Mouse (Mus musculus): ENCODE data around the gene Chst4. TPM values are rescaled to one million over a fixed set of nuclear protein-coding genes. Genes with fewer than 3 reads are reported as not detected.
A peak's percentile ranks its signal among the peaks of the same experiment; 100 is the strongest.

The Chst4 gene
- total RNA-seq (2021) (1 to 10 TPM; 3.2 to 3.3 TPM), polyA plus RNA-seq (2012; rRNA removed) (5.6 and 5.7 TPM in 2 replicates)
- long read RNA-seq, partial matches to known transcripts, result 0 of 2 reads
- long read RNA-seq, other reads (novel, unspliced or antisense), result 1 of 2 reads

DNA sequence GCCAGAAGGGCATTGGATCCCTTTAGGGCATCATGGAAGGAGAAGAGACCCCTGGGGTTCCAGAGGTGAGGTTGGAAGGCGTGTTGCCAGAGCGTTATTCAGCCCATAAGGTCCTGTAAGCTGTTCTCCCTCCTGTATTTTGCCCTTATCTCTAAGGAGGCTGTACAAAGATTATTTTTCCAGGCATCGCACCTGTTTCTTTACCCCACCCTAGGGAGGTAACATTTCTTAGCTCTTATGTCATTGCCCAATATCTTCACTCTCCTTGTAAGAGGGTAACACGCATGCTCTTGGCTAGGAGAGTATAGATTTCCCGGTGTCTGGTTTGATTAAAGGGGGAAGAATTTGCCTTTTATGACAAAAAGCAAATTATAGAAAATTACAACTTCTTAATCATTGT lies at the start of gene Chst4:
Gene Chst4, minus strand, starts transcription at position 82 of the 400 bp plus-strand sequence.
- H3K4me1 ChIP-seq (ENCODE audit: control insufficient read depth, insufficient read depth, low read length), result no peaks in the 10 kb centered on the region
- DNase-seq, result no peak
- no peak within 1 kb of the TSS for H3K27ac ChIP-seq
- no peak within 1 kb of the TSS for H3K4me3 ChIP-seq
- 73% methylated on average over 5 of the region's 5 CpGs for WGBS
- no peak for TF ChIP-seq EP300 (IDR thresholded peaks at IDR 0.05; ENCODE audit: insufficient read depth, low read depth, low read length)
- TF ChIP-seq CTCF (IDR thresholded peaks at IDR 0.05), result no peak
- no peak for TF ChIP-seq POLR2A (IDR thresholded peaks at IDR 0.05; ENCODE audit: insufficient read depth, low read depth, low read length)
- no peaks in the 10 kb centered on the region for H3K36me3 ChIP-seq (ENCODE audit: control insufficient read depth, insufficient read depth, low read length)
- no peaks in the 10 kb centered on the region for H3K79me2 ChIP-seq (replicated peaks; ENCODE audit: control insufficient read depth, insufficient read depth, low read length)
- intact Hi-C loops (cut with DNase I), result no loop called here
- H3K9ac ChIP-seq (ENCODE audit: low read depth, low read length), result no peak within 1 kb of the TSS
- no peaks in the 10 kb centered on the region for H3K27me3 ChIP-seq (ENCODE audit: control insufficient read depth, insufficient read depth, low read length)

DNA sequence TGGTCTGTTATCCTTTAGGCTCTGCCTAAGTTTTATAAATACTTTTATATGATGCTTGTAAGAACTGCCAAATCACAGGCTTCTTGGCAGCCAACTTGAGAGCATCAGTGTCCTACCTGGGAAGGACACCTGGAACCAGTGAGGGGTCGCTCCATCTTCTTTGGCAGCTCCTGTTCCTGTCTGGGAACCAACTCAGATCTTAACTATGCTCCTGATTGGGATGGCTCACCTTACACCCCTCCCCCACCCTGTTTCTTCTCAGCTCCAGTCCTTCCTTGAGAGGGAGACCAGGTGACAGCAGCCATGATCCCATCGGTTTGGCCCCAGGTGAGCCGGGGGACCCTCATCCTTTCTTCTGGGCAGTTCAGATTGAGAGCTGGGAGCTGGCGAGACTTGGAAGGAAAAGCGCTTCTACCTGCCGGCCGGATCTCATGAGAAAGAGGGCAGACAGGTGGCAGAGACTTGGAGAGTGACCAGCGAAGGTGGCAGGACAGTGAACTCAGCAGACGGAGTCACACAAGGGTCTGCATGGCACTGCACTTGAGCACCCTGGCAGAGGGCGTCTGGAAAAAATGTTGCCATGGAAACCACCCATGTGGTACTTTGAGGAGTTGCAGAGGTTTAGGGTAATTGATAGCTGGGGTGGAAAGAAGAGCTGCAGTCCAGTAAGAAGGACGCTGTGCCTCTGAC lies 43.0 kb upstream of the Chst4 start:
- no peaks in the 10 kb centered on the region for H3K36me3 ChIP-seq (ENCODE audit: control insufficient read depth, insufficient read depth, low read length)
- DNase-seq, result no peak
- H3K9ac ChIP-seq (ENCODE audit: low read depth, low read length), result no peak overlapping the region
- intact Hi-C loops (cut with DNase I), result no loop called here
- no peaks in the 10 kb centered on the region for H3K27me3 ChIP-seq (ENCODE audit: control insufficient read depth, insufficient read depth, low read length)
- no peaks in the 10 kb centered on the region for H3K4me1 ChIP-seq (ENCODE audit: control insufficient read depth, insufficient read depth, low read length)
- WGBS, result 78% methylated on average over 11 of the region's 11 CpGs
- H3K27ac ChIP-seq, result no peak overlapping the region
- TF ChIP-seq CTCF (IDR thresholded peaks at IDR 0.05), result no peak
- TF ChIP-seq EP300 (IDR thresholded peaks at IDR 0.05; ENCODE audit: insufficient read depth, low read depth, low read length), result no peak
- no peak for TF ChIP-seq POLR2A (IDR thresholded peaks at IDR 0.05; ENCODE audit: insufficient read depth, low read depth, low read length)
- H3K4me3 ChIP-seq, result no peak overlapping the region
- no peaks in the 10 kb centered on the region for H3K79me2 ChIP-seq (replicated peaks; ENCODE audit: control insufficient read depth, insufficient read depth, low read length)

- H3K9ac ChIP-seq (ENCODE audit: low read depth, low read length), result peak within 1 kb of the TSS; percentile 79
- peak; percentile 60 to 62 for DNase-seq
- no peaks in the 10 kb centered on the region for H3K79me2 ChIP-seq (replicated peaks; ENCODE audit: control insufficient read depth, insufficient read depth, low read length)
- H3K36me3 ChIP-seq (ENCODE audit: control insufficient read depth, insufficient read depth, low read length), result no peaks in the 10 kb centered on the region
- H3K27me3 ChIP-seq (ENCODE audit: control insufficient read depth, insufficient read depth, low read length), result no peaks in the 10 kb centered on the region
- 8% methylated on average over 54 of the region's 54 CpGs for WGBS
- intact Hi-C loops (cut with DNase I), result loop anchor here (10.0 kb wide), 1 partner anchor 225 kb away; no protein-coding TSS in a partner anchor
- H3K27ac ChIP-seq, result peak within 1 kb of the TSS; percentile 68
- H3K4me3 ChIP-seq, result peak within 1 kb of the TSS; percentile 62
- no peaks in the 10 kb centered on the region for H3K4me1 ChIP-seq (ENCODE audit: control insufficient read depth, insufficient read depth, low read length)
- TF ChIP-seq CTCF (IDR thresholded peaks at IDR 0.05), result no peak
- TF ChIP-seq EP300 (IDR thresholded peaks at IDR 0.05; ENCODE audit: insufficient read depth, low read depth, low read length), result no peak
- TF ChIP-seq POLR2A (IDR thresholded peaks at IDR 0.05; ENCODE audit: insufficient read depth, low read depth, low read length), result peak; percentile 58; the same call in 1 of the 2 replicates
These were observed 40.0 kb upstream of the Chst4 start, which contains the start of gene Zfp612 for GRCm38 (mm10) chr8:110079282-110080221. Gene Zfp612 (plus strand): TSS chr8:110079746.

DNA sequence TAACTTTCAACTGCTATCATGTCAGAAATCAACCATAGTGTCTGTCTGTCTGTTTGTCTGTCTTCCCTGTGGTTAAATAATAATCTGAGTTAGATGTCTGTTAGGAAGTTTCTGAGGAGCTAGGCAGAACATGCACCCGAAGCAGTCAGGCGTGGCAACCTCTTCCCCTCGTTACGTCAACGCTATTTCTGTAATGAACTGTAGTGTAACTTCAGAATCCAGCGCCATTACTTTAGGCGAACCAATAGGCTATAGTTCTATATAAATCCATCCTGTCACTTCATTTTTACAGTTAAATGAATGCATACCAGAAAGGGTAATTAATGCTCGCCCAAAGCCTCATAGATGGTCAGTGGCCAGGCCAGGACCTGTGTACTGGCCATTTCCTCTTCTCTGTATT lies 35.0 kb upstream of the Chst4 start:
- Histone ChIP-seq H3K9ac (ENCODE audit: low read depth, low read length) (no peak overlapping the region), H3K27ac (no peak overlapping the region), H3K79me2 (replicated peaks; ENCODE audit: control insufficient read depth, insufficient read depth, low read length) (no peaks in the 10 kb centered on the region), H3K27me3 (ENCODE audit: control insufficient read depth, insufficient read depth, low read length) (no peaks in the 10 kb centered on the region), H3K4me1 (ENCODE audit: control insufficient read depth, insufficient read depth, low read length) (no peaks in the 10 kb centered on the region), H3K36me3 (ENCODE audit: control insufficient read depth, insufficient read depth, low read length) (no peaks in the 10 kb centered on the region), H3K4me3 (no peak overlapping the region)
- DNase-seq, result no peak
- TF ChIP-seq CTCF (IDR thresholded peaks at IDR 0.05) (no peak), POLR2A (IDR thresholded peaks at IDR 0.05; ENCODE audit: insufficient read depth, low read depth, low read length) (no peak), EP300 (IDR thresholded peaks at IDR 0.05; ENCODE audit: insufficient read depth, low read depth, low read length) (no peak)
- intact Hi-C loops (cut with DNase I), result loop anchor here (10.0 kb wide), 1 partner anchor 220 kb away; no protein-coding TSS in a partner anchor
- WGBS, result 82% methylated on average over 8 of the region's 8 CpGs

- Histone ChIP-seq H3K4me3 (no peak overlapping the region), H3K36me3 (ENCODE audit: control insufficient read depth, insufficient read depth, low read length) (no peaks in the 10 kb centered on the region), H3K9ac (ENCODE audit: low read depth, low read length) (no peak overlapping the region), H3K27ac (no peak overlapping the region), H3K27me3 (ENCODE audit: control insufficient read depth, insufficient read depth, low read length) (no peaks in the 10 kb centered on the region), H3K4me1 (ENCODE audit: control insufficient read depth, insufficient read depth, low read length) (no peaks in the 10 kb centered on the region), H3K79me2 (replicated peaks; ENCODE audit: control insufficient read depth, insufficient read depth, low read length) (no peaks in the 10 kb centered on the region)
- DNase-seq, result peak; percentile 34 to 59
- TF ChIP-seq POLR2A (IDR thresholded peaks at IDR 0.05; ENCODE audit: insufficient read depth, low read depth, low read length), result no peak
- 0 out of 2 replicates have a peak, but pooled peaks have one; percentile 56 for TF ChIP-seq EP300 (IDR thresholded peaks at IDR 0.05; ENCODE audit: insufficient read depth, low read depth, low read length)
- TF ChIP-seq CTCF (IDR thresholded peaks at IDR 0.05), result peak; percentile 92
- WGBS, result 17% methylated on average over 9 of the region's 9 CpGs
- intact Hi-C loops (cut with DNase I), result loop anchor here (1.0 to 10.0 kb wide), 3 partner anchors 60 to 217 kb away; no protein-coding TSS in a partner anchor
These were observed 32.1 kb upstream of the Chst4 start for GRCm38 (mm10) chr8:110071600-110071999.

All from heart, adult 2 months (tissue).